Mouse (Mus musculus) mouse embryonic stem cell (cell line): ENCODE measurements around the gene Rnf115.
"Not testable (repeated sequence)": the region's sequence is repeated elsewhere in the genome, so short reads cannot be mapped to it uniquely, and the experiment has no call there.

ENCODE experiments used
- in situ Hi-C, 2 experiments: fragments of 300-500 bp; cut with MboI; formaldehyde crosslinking; loops; 1 replicate in 1 of 2; 3 replicates in 1 of 2; pipeline ENCODE4 v1.14.3; 2019 to 2020; ENCODE audit warnings: low sequenced_read_pairs in 2 of 2, low pct_unique_long_range_greater_than_20kb in 1 of 2, mixed read lengths in 1 of 2; ENCODE audit not compliant: unreplicated experiment in 1 of 2

Gene Rnf115

GRCm38 (mm10) chr3:96727343-96727827 is at the start of gene Rnf115, which contains the start of gene Polr3c:
Rnf115 (plus strand) TSS chr3:96727664.
Polr3c (minus strand) TSS chr3:96727628.
- in situ Hi-C loops: no loop called here

DNA sequence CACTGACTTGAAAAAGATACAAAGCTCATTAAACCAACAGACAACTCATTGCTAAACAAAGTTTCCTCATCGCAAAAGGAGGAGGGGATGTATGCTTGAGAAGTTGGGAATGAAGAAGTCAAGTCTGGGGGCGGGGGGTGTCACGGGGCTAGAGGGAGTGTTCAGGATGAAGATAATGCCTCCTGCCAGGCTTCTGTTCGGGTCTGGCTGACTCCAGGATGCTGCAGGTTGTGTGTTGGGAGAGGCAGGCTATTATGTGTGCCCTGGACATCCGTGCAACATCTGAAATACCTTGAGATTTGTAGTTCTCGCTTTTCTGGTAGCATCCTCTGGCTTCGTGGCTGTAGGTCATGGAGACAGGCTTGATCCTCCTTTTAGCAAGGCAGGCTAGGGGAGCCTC is 49.0 kb upstream of the Rnf115 start:
- in situ Hi-C loops: no loop called here

GRCm38 (mm10) chr3:96679159-96679674 is 48.2 kb upstream of the Rnf115 start:
- in situ Hi-C loops: no loop called here

- in situ Hi-C loops: no loop called here
Measured at GRCm38 (mm10) chr3:96680269-96680956, 47.1 kb upstream of the Rnf115 start.

GRCm38 (mm10) chr3:96683496-96683895 is 44.0 kb upstream of the Rnf115 start:
- in situ Hi-C loops: no loop called here

DNA sequence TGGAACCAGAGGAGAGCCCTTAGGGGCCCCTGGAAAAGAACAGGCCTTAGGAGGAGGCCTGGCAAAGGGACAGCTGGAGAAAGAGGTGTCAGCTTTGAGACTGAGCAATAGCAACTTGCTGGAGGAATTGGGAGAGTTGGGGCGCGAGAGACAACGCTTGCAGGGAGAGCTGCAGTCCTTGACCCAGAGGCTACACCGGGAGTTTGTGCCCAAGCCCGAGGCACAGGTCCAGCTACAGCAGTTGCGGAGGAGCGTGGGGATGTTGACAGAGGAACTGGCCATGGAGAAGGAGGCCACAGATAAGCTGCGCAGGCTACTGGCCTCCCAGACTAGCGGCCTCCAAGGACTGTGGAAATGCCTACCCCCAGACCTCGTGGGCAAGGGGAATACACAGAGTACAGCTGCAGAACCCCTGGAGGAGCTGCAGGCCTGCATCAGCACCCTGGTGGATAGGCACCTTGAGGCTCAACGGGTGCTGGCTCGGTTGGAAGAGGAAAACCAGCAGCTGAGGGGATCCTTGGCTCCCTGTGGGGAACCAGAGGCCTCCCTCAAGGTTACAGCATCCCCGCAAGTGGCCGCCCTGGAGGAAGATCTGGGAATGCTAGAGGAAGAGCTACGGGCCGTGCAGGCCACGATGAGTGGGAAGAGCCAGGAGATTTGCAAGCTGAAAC is 43.2 kb upstream of the Rnf115 start:
- in situ Hi-C loops: no loop called here

DNA sequence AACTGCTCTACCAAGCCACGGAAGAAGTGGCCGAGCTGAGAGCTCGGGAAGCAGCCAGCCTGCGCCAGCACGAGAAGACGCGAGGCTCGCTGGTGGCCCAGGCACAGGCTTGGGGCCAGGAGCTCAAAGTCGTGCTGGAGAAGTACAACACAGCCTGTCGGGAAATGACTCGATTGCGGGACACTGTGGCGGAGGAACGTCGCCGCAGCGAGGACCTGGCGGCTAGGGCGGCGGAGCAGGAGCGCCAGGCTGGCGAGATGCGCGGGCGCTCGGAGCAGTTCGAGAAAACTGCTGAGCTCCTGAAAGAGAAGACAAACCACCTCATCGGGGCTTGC is 42.7 kb upstream of the Rnf115 start:
- in situ Hi-C loops: no loop called here

GRCm38 (mm10) chr3:96686057-96686456 is 41.4 kb upstream of the Rnf115 start:
- in situ Hi-C loops: not testable (repeated sequence)

DNA sequence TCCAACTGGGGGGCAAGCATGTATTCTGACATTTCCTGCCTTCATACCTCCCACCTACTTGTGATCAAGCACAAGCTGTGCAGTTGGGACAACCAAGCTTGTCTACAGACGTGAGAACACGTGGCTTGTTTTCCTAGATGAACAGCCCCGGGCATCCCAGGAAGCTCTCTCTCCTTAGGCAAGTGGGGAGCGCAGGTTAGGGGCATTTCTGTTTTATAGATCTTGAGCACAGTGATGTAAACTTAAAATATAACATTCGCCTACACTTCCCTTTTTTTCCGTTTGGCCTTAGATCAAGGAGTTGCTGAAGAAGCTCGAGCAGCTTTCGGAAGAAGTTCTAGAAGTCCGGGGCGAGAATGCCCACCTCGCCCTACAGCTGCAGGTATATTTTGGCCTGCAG is 38.6 kb upstream of the Rnf115 start:
- in situ Hi-C loops: no loop called here

DNA sequence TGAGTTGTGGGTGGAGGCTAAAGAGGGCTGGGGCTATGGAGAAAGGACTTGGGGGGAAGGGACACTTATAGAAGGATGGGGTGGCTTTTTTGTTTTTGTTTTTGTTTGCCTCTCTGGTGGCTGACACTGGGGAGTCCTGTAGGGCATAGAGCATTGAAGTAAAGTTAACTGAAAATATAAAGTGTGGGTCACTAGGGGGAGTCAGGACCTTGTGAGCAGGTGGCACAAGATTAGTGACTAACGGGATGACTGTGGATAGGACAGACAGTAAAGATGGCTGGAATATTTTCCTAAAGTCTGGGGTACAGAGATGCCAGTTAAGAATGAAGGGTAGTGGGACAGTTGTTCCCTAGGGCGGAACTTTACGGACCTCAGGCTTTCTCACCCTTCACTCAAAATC is 37.2 kb upstream of the Rnf115 start:
- in situ Hi-C loops: no loop called here

- in situ Hi-C loops: no loop called here
Measured at GRCm38 (mm10) chr3:96692506-96692905, 35.0 kb upstream of the Rnf115 start.

DNA sequence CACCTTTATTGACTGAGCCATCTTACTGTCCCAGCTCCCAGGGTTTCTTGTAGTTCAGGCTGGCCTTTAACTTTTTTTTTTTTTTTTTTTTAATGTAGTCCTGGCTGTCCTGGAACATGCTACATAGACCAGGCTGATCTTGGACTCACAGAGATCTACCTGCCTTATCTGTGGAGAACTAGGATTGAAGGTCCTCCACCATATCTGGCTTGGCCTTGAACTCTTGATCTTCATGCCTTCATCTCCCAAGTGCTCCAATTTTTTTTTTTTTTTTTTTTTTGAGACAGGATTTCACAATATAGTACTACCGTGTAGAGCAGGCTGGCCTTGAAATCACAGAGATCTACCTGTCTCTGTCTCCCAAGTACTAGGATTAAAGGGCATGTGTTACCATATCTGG is 33.9 kb upstream of the Rnf115 start:
- in situ Hi-C loops: no loop called here

- in situ Hi-C loops: no loop called here
Measured at GRCm38 (mm10) chr3:96696198-96696765, 31.2 kb upstream of the Rnf115 start, which contains the start of gene Pias3. Pias3 (plus strand) TSS chr3:96696384.

GRCm38 (mm10) chr3:96696766-96697732 is 30.4 kb upstream of the Rnf115 start:
- in situ Hi-C loops: no loop called here

GRCm38 (mm10) chr3:96698993-96699690 is 28.3 kb upstream of the Rnf115 start:
- in situ Hi-C loops: no loop called here

DNA sequence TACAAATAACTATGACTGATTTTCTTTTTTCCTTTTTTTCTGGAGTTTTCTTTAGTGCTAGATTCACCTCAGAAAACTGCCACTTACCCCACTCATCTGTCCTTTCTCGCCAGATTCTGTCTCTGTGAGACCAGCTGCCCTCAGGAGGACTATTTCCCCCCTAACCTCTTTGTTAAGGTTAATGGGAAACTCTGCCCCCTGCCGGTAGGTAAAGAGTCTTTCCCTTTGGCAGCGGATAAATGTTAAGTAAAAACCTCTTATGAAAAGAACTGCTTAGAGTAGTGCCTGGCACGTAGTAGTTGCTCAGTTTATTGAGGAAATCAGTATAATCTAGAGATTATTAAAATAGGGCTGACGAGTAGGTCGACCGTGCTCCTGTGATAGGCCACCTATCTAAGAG is 27.1 kb upstream of the Rnf115 start:
- in situ Hi-C loops: loop anchor here (5.0 kb wide), 1 partner anchor 38 kb away; no protein-coding TSS in a partner anchor

DNA sequence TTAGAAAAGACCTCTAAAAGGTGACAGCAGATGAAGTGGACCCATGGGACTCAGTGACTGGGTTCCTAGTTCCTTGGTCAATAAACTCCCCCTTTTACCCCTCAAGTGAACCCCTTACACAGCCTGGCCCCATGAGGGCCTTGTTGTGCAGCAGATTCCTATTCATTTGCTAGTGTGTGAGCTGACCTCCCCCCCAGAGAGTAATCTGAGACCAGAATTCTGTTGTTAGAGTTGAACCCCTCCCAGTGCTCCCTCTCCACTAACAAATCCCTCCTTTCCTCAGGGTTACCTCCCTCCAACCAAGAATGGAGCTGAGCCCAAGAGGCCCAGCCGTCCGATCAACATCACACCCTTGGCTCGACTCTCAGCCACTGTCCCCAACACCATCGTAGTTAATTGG is 26.5 kb upstream of the Rnf115 start:
- in situ Hi-C loops: loop anchor here (5.0 kb wide), 1 partner anchor 39 kb away; no protein-coding TSS in a partner anchor

DNA sequence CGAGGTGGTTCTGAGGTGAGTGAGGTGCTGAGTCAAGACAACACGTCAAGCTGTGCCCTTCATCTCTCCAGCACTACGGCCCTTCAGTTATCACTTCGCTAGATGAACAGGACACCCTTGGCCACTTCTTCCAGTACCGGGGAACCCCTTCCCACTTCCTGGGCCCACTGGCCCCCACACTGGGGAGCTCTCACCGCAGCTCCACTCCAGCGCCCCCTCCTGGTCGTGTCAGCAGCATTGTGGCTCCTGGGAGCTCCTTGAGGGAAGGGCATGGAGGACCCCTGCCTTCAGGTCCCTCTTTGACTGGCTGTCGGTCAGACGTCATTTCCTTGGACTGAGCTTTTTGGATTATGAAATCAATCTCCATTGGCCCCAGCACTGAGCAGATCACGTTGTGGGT is 22.7 kb upstream of the Rnf115 start:
- in situ Hi-C loops: loop anchor here (5.0 kb wide), 1 partner anchor 42 kb away; no protein-coding TSS in a partner anchor
